Mouse (Mus musculus) bone marrow macrophage, adult 2 months (primary cell): ENCODE measurements around the gene Epha4.

Source experiments
- CTCF ChIP-seq: IDR thresholded peaks from 2 replicates; pipeline ENCODE4 v1.5.1; 2012; ENCODE audit warnings: low read depth, mild to moderate bottlenecking, low read length, moderate library complexity
- POLR2A ChIP-seq: IDR thresholded peaks from 2 replicates; pipeline ENCODE4 v1.6.1; 2012; ENCODE audit warnings: mild to moderate bottlenecking, low read depth, low read length, borderline replicate concordance

- TF ChIP-seq CTCF (no peak), POLR2A (no peak)
Observed at GRCm38 (mm10) chr1:77401465-77401864, 113.4 kb downstream of the Epha4 start.
